Mouse (Mus musculus) kidney, adult 2 months (tissue): ENCODE results near the gene Mcfd2.

ENCODE experiments used
- CTCF ChIP-seq: fragments of 200-500 bp; conservative IDR thresholded peaks from 2 replicates; pipeline ENCODE4 v1.5.1; 2011; ENCODE audit warnings: low read depth, mild to moderate bottlenecking, control low read depth, low read length, moderate library complexity, mixed read lengths; ENCODE audit not compliant: insufficient read depth, insufficient read length
- POLR2A ChIP-seq: fragments of 200-500 bp; IDR thresholded peaks from one replicate; pipeline ENCODE4 v1.6.1; 2011; ENCODE audit warnings: low read depth, low read length, control low read depth

DNA sequence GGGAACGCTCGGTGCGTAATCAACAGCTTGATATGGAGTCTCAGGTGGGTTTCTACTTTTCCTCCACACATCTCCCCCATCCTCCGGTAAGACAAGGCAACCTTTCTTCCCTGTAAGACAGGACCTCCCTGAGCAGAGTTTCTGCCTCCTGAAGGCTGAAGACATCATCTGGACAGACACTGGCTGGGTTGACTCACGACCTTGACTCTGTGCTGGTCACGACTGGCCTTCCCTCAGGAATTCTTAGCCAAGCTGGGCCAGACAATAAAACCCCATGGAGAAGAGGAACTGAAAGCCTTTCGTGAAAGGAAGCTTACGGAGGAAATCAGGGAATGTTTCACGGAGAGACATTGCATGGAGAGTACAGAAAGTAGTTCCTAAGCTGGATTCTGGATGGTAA, 46.3 kb downstream of the Mcfd2 start:
- no peak for TF ChIP-seq CTCF
- no peak for TF ChIP-seq POLR2A
